Mouse (Mus musculus): ENCODE results near the gene Ctcf. TPM values are rescaled to one million over a fixed set of nuclear protein-coding genes. Genes with fewer than 3 reads are reported as not detected.

Ctcf gene
- polyA plus RNA-seq, 1 experiment from 2014 or later: 101 TPM

DNA sequence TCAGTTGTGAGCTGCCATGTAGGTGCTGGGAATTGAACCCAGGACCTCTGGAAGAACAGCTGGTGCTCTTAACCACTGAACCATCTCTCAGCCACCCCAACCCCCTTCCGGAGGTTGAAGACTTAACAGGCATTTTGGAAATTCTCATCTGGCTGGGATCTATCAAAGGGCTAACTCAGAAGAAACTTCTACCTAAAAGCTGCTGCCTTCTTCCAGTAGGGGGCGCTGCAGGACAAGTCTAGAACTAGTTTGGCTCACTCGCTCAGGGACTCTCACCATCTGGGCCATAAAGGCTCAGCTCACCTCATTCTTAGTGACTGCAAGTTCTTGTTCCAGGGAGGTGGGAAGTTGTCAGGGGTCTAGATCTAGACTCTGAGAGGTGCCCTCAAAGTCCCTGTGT is 77.8 kb downstream of the Ctcf start:
- no peak overlapping the region for H3K4me3 ChIP-seq (ENCODE audit: low read depth, low read length)
- H3K9ac ChIP-seq (replicated peaks; ENCODE audit: low read depth, low read length): no peak overlapping the region
- no peaks in the 10 kb centered on the region for H3K27me3 ChIP-seq (ENCODE audit: control insufficient read depth, insufficient read depth, low read length)
- no peaks in the 10 kb centered on the region for H3K9me3 ChIP-seq (ENCODE audit: control insufficient read depth, low read depth, low read length)
- H3K4me1 ChIP-seq (ENCODE audit: control insufficient read depth, insufficient read depth, low read length): no peaks in the 10 kb centered on the region
- H3K4me2 ChIP-seq (replicated peaks; ENCODE audit: low read depth, low read length): no peak overlapping the region
- H3K36me3 ChIP-seq (ENCODE audit: control insufficient read depth, insufficient read depth, low read length): 0 out of 2 replicates have a peak, but pooled peaks cover 5% of the 10 kb centered on the region
- ATAC-seq (ENCODE audit: insufficient number of reproducible peaks, insufficient read depth, low FRiP score, low read depth): 0 out of 2 replicates have a peak, but pooled peaks have one; percentile 21
- H3K27ac ChIP-seq (ENCODE audit: low read length): no peak overlapping the region
- 9% methylated on average over 3 of the region's 3 CpGs for WGBS

DNA sequence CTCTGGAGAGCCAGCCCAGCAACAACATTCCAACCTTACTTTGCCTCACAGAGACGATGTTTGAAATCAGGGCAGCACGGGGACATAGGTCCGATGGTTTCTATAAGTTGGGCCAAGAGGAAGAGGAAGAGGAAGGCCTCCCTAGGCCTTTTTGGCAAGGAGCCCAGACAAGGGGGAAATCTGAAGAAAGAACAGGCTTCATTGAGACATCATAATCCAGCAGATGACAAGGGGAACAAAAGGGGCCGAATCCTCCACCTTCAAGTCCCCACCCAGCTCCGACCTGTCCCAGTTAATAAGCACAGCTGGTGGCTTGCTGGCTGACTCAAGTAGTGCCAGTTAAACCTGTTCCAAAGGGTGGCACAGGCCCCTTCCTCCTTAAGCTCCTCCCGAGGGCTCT is 78.7 kb downstream of the Ctcf start:
- Histone ChIP-seq H3K9ac (replicated peaks; ENCODE audit: low read depth, low read length) (no peak overlapping the region), H3K27ac (ENCODE audit: low read length) (peak overlapping the region; percentile 67; the same call in 1 of the 2 replicates), H3K4me3 (ENCODE audit: low read depth, low read length) (no peak overlapping the region), H3K4me1 (ENCODE audit: control insufficient read depth, insufficient read depth, low read length) (no peaks in the 10 kb centered on the region), H3K4me2 (replicated peaks; ENCODE audit: low read depth, low read length) (no peak overlapping the region), H3K9me3 (ENCODE audit: control insufficient read depth, low read depth, low read length) (no peaks in the 10 kb centered on the region), H3K36me3 (ENCODE audit: control insufficient read depth, insufficient read depth, low read length) (0 out of 2 replicates have a peak, but pooled peaks cover 5% of the 10 kb centered on the region), H3K27me3 (ENCODE audit: control insufficient read depth, insufficient read depth, low read length) (no peaks in the 10 kb centered on the region)
- ATAC-seq (ENCODE audit: insufficient number of reproducible peaks, insufficient read depth, low FRiP score, low read depth): no peak; the same call in 1 of the 2 replicates
- 62% methylated on average over 6 of the region's 6 CpGs for WGBS

DNA sequence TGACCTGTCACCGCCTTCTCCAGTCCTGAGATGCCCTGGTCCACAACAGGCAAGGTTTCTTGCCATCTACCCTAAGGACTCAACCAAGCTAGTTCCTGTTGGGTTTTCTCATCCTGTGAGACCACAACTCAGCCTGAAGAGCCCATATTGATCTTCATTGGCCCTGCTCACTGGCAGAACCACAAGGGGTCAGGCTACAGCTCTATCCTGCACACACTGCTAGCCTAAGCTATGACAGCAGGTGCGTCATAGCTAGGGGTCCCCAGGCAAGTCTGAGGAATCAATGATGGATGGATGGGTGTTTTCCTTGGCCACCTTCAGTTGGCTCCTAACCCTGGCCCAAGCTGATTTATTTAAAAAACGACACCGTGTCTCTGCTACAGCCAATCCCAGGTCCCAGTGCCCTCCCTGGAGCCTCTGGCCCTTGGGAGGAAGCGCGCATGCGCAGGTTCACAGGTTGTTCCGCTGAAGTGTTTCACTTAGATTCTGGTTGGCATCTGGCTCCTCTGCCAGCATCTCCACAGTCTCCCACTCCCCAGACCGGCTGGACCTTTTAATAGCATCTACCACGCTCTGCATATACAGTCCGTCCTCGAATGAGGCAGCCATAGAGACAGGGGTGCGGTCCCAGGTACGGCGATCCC is 80.1 kb downstream of the Ctcf start:
- ATAC-seq (ENCODE audit: insufficient number of reproducible peaks, insufficient read depth, low FRiP score, low read depth): no peak
- H3K27me3 ChIP-seq (ENCODE audit: control insufficient read depth, insufficient read depth, low read length): no peaks in the 10 kb centered on the region
- H3K9me3 ChIP-seq (ENCODE audit: control insufficient read depth, low read depth, low read length): no peaks in the 10 kb centered on the region
- H3K9ac ChIP-seq (replicated peaks; ENCODE audit: low read depth, low read length): no peak overlapping the region
- no peak overlapping the region for H3K4me3 ChIP-seq (ENCODE audit: low read depth, low read length)
- H3K4me2 ChIP-seq (replicated peaks; ENCODE audit: low read depth, low read length): no peak overlapping the region
- 88% methylated on average over 15 of the region's 15 CpGs for WGBS
- H3K27ac ChIP-seq (ENCODE audit: low read length): no peak overlapping the region
- H3K4me1 ChIP-seq (ENCODE audit: control insufficient read depth, insufficient read depth, low read length): no peaks in the 10 kb centered on the region
- H3K36me3 ChIP-seq (ENCODE audit: control insufficient read depth, insufficient read depth, low read length): peaks cover 5% of the 10 kb centered on the region; the same call in 1 of the 2 replicates

DNA sequence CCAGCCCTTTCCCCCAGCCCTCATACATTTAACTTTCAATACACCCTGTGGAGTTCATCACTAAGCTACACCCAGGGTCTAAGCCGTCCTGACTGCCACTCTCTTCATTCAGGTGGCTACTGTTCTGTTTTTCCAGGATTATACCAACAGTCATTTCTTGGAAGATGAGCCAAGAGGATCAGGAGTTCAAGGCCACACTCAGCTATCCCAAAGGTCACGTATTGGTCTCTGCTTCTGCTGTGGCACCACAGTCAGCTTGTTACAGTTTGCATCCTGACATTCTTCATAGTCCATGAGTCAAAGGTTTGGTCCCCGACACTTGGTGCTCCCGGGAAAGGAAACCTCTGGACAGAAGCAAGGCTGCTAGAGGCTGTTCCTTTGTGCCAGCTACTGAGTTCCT is 83.3 kb downstream of the Ctcf start:
- H3K9ac ChIP-seq (replicated peaks; ENCODE audit: low read depth, low read length): no peak overlapping the region
- H3K36me3 ChIP-seq (ENCODE audit: control insufficient read depth, insufficient read depth, low read length): peaks cover 5% of the 10 kb centered on the region; the same call in 1 of the 2 replicates
- H3K4me3 ChIP-seq (ENCODE audit: low read depth, low read length): no peak overlapping the region
- H3K4me2 ChIP-seq (replicated peaks; ENCODE audit: low read depth, low read length): no peak overlapping the region
- no peaks in the 10 kb centered on the region for H3K9me3 ChIP-seq (ENCODE audit: control insufficient read depth, low read depth, low read length)
- no peak overlapping the region for H3K27ac ChIP-seq (ENCODE audit: low read length)
- no peaks in the 10 kb centered on the region for H3K4me1 ChIP-seq (ENCODE audit: control insufficient read depth, insufficient read depth, low read length)
- 87% methylated on average over 4 of the region's 4 CpGs for WGBS
- no peaks in the 10 kb centered on the region for H3K27me3 ChIP-seq (ENCODE audit: control insufficient read depth, insufficient read depth, low read length)
- no peak for ATAC-seq (ENCODE audit: insufficient number of reproducible peaks, insufficient read depth, low FRiP score, low read depth)

DNA sequence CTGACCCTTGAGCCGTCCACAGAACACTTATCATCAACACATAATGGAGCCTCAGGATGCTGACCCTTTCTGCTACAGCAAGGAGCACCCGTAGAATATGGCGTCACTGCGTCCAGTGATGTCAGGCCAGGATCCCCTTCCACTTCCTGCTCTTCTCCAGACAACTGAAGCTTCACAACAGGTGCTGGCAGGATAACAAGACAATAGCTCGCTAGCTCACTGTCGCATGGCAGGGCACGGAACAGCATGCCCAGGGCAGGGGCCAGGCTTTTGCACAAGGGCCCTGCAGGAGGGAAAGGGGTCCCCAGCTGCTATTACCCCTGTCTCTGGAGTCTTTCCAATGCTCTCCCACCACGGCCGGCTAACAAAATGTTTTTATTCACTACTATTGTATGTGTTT is 86.5 kb downstream of the Ctcf start:
- Histone ChIP-seq H3K9ac (replicated peaks; ENCODE audit: low read depth, low read length) (no peak overlapping the region), H3K36me3 (ENCODE audit: control insufficient read depth, insufficient read depth, low read length) (peaks cover 11% of the 10 kb centered on the region), H3K4me1 (ENCODE audit: control insufficient read depth, insufficient read depth, low read length) (no peaks in the 10 kb centered on the region), H3K4me3 (ENCODE audit: low read depth, low read length) (no peak overlapping the region), H3K27me3 (ENCODE audit: control insufficient read depth, insufficient read depth, low read length) (no peaks in the 10 kb centered on the region), H3K4me2 (replicated peaks; ENCODE audit: low read depth, low read length) (no peak overlapping the region), H3K27ac (ENCODE audit: low read length) (no peak overlapping the region), H3K9me3 (ENCODE audit: control insufficient read depth, low read depth, low read length) (no peaks in the 10 kb centered on the region)
- 91% methylated on average over 9 of the region's 9 CpGs for WGBS
- ATAC-seq (ENCODE audit: insufficient number of reproducible peaks, insufficient read depth, low FRiP score, low read depth): no peak

DNA sequence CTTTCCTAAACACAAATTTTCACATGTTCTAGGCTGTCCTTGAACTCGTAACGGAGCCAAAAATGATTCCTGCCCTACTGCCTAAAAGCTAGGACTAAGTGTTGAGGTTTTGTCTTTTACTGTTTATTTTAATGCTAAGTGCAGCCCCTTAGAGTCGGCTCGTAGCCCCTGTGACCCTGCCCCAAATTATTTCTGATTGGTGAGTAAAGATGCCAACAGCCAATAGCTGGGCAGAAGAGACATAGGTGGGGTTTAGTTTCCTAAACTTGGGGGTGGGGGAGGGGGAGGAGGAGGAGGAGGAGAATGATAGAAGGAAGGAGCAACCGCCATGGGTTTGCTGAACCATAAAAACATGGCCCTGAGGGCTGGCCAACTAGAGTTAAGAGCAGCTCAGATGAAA is 89.4 kb downstream of the Ctcf start:
- 66% methylated on average over 5 of the region's 5 CpGs for WGBS
- no peaks in the 10 kb centered on the region for H3K9me3 ChIP-seq (ENCODE audit: control insufficient read depth, low read depth, low read length)
- H3K9ac ChIP-seq (replicated peaks; ENCODE audit: low read depth, low read length): no peak overlapping the region
- no peak overlapping the region for H3K4me3 ChIP-seq (ENCODE audit: low read depth, low read length)
- H3K4me1 ChIP-seq (ENCODE audit: control insufficient read depth, insufficient read depth, low read length): no peaks in the 10 kb centered on the region
- H3K27ac ChIP-seq (ENCODE audit: low read length): no peak overlapping the region
- no peak overlapping the region for H3K4me2 ChIP-seq (replicated peaks; ENCODE audit: low read depth, low read length)
- no peaks in the 10 kb centered on the region for H3K27me3 ChIP-seq (ENCODE audit: control insufficient read depth, insufficient read depth, low read length)
- H3K36me3 ChIP-seq (ENCODE audit: control insufficient read depth, insufficient read depth, low read length): peaks cover 12% of the 10 kb centered on the region
- no peak for ATAC-seq (ENCODE audit: insufficient number of reproducible peaks, insufficient read depth, low FRiP score, low read depth)

DNA sequence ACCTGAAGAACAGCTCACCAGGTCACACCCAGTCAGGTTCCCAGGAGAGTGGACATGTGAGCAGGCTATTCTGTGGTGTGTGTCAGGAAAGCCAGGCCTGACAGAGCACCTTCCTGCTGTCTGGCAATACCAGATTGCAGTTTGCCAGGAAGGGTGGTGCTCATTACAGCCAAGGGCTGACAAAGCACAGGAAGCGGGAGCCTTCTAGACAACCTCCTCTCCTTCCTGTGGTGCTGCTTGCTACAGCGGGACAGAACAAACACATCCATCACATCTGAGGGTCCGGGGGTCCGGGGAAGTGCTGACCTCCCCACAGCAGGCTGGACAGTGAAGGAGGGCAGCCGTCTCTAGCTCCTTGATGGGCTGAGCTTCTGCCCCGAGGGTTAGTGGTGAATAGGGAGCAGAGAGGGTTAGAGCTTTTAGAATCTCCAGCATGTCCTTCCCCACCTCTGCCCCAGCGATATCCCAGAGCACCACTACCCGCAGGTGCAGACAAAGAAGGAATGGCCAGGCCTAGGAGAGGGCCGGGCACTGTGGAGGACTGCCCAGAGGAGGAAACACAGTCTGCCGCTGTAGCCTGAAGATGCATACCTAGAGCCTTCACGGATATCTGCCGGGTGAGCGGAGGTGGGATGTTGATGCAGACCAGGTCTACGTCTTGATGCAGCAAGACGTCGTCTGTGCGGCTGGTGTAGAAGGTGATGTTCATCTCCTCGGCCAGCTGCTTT is 91.2 kb downstream of the Ctcf start:
- no peak for ATAC-seq (ENCODE audit: insufficient number of reproducible peaks, insufficient read depth, low FRiP score, low read depth)
- no peaks in the 10 kb centered on the region for H3K27me3 ChIP-seq (ENCODE audit: control insufficient read depth, insufficient read depth, low read length)
- WGBS: 76% methylated on average over 18 of the region's 18 CpGs

DNA sequence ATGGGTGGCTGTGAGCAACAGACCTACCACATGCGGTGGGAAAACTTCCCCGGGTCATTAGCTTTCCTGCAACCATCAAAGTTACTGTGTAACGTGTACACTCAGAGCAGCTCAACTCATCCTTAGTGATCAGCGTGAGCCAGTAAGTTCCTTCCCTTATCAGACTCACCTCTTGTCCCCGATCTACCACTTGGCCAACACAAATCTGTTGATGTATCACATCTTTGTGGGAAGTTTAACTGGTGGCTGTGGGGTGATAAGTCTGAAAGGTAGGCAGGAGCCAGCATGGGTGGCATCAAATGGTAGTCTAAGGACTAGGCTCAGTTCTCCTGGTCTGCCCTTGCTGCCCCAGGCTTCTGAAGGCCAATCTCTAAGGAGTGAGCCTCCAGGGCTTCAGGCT is 95.8 kb downstream of the Ctcf start:
- ATAC-seq (ENCODE audit: insufficient number of reproducible peaks, insufficient read depth, low FRiP score, low read depth): no peak
- H3K9ac ChIP-seq (replicated peaks; ENCODE audit: low read depth, low read length): no peak overlapping the region
- no peak overlapping the region for H3K27ac ChIP-seq (ENCODE audit: low read length)
- H3K36me3 ChIP-seq (ENCODE audit: control insufficient read depth, insufficient read depth, low read length): peaks cover 5% of the 10 kb centered on the region; the same call in 1 of the 2 replicates
- H3K4me3 ChIP-seq (ENCODE audit: low read depth, low read length): no peak overlapping the region
- no peak overlapping the region for H3K4me2 ChIP-seq (replicated peaks; ENCODE audit: low read depth, low read length)
- no peaks in the 10 kb centered on the region for H3K27me3 ChIP-seq (ENCODE audit: control insufficient read depth, insufficient read depth, low read length)
- 92% methylated on average over 5 of the region's 5 CpGs for WGBS
- H3K4me1 ChIP-seq (ENCODE audit: control insufficient read depth, insufficient read depth, low read length): no peaks in the 10 kb centered on the region
- no peaks in the 10 kb centered on the region for H3K9me3 ChIP-seq (ENCODE audit: control insufficient read depth, low read depth, low read length)

More for the DNA sequence above, 91.2 kb downstream of the Ctcf start:
- Histone ChIP-seq H3K36me3 (ENCODE audit: control insufficient read depth, insufficient read depth, low read length) (peaks cover 12% of the 10 kb centered on the region; the same call in 1 of the 2 replicates), H3K4me3 (ENCODE audit: low read depth, low read length) (no peak overlapping the region), H3K9ac (replicated peaks; ENCODE audit: low read depth, low read length) (no peak overlapping the region), H3K4me1 (ENCODE audit: control insufficient read depth, insufficient read depth, low read length) (no peaks in the 10 kb centered on the region), H3K27ac (ENCODE audit: low read length) (peak overlapping the region; percentile 0; the same call in 1 of the 2 replicates), H3K9me3 (ENCODE audit: control insufficient read depth, low read depth, low read length) (no peaks in the 10 kb centered on the region), H3K4me2 (replicated peaks; ENCODE audit: low read depth, low read length) (no peak overlapping the region)
